Mouse (Mus musculus) cerebellum, postnatal 14 days (tissue): ENCODE measurements at regions not wholly inside any gene's neighbourhood (a gene's known extent, or its start where the extent isn't known, plus 50 kb on each side); places are given as distances from the start of the nearest gene placed in this dataset.

Source experiments
- DNase-seq, 2 experiments: peaks; one replicate each; pipeline ENCODE4 v3.0.0; 2021; ENCODE audit warnings: mixed read lengths in 2 of 2

- DNase-seq = no peak
Measured at GRCm38 (mm10) chr11:17630172-17630553, 323.5 kb downstream of the Etaa1 start.

- no peak for DNase-seq
Measured at GRCm38 (mm10) chr11:17637158-17637557, 316.5 kb downstream of the Etaa1 start.

DNA sequence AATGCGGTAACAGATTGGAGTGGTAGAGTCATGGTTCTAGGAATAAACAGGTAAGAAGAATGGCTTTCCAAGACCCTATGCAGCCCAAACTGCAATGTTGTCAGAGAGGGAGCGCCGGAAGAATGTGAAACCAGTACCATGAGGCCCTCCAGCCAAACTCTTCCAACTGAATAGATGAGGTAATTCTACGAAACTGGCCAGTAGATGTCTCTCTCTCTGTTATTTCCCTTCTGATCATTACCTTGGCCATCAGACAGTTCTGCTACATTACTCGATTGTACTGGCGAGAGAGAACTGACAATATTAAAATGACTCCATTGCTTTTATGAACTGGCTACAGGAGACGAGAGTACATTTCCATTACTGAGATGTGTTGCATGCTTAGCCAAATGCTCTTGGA lies 313.8 kb downstream of the Etaa1 start:
- DNase-seq = peak in 1 of 2 experiments; percentile 24

GRCm38 (mm10) chr11:17647441-17647840 lies 306.2 kb downstream of the Etaa1 start:
- no peak for DNase-seq

- no peak for DNase-seq
Measured at GRCm38 (mm10) chr11:17651389-17652156, 302.1 kb downstream of the Etaa1 start.

- no peak for DNase-seq
Measured at GRCm38 (mm10) chr11:17655840-17656239, 297.8 kb downstream of the Etaa1 start.

GRCm38 (mm10) chr11:17657720-17658119 lies 296.0 kb downstream of the Etaa1 start:
- no peak for DNase-seq

DNA sequence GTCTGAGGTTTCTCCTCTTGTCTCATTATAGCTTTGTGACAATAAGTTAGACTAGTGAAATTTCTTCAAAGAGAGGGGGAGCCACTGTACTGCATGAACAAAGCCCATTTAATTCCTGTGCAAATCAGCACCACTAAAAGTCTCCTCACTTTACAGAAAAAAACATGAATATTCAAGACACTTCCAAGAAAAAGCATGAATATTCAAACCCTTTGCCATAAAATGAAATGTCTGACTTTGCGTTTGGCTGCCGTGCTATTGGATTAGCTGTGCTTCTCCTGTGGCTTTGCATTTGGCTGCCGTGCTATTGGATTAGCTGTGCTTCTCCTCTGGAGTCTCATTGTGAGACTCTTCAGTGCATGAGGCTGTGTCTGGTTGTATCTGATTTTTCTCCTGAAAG lies 295.4 kb downstream of the Etaa1 start:
- DNase-seq = no peak

DNA sequence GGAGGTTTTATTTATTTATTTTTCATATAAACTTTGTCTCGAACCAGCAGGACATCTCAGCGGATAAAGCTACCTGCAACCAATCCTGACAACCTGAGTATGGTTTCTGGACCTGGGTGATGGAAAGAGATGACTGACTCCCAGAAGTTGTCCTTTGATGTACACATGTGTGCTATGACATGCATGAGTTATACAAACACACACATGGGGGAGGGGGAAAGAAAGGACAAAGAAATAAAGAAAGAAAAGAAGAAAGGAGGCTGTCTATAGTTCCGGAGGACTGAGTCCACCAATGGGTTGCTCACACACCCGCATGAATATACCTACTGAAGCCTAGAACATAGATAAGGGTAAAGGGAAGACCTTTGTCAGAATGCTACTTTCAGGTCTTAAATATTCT lies 295.0 kb downstream of the Etaa1 start:
- no peak for DNase-seq

- DNase-seq = peak; percentile 84 to 89
Measured at GRCm38 (mm10) chr11:17663893-17664292, 289.8 kb downstream of the Etaa1 start.

- DNase-seq = no peak
Measured at GRCm38 (mm10) chr11:17665624-17666552, 287.8 kb downstream of the Etaa1 start.

DNA sequence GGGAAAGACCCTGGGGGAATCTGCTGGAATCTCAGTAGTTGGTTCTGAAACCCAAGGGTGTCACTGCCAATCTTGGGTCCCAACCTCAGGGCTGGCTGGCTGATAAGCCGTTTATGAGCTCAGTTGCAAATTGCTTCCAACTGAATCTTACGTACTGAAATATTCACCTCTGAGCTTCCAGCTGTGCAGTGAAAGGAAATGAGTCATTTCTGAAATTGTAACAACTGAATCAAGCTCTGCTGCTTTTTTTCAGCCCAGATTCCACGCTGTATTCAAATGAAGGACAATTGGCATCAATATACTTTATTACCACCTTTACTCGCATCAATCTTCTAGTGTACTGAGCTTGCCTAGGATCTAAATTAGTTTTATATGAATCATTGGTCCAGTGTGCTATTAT lies 272.7 kb downstream of the Etaa1 start:
- no peak for DNase-seq

DNA sequence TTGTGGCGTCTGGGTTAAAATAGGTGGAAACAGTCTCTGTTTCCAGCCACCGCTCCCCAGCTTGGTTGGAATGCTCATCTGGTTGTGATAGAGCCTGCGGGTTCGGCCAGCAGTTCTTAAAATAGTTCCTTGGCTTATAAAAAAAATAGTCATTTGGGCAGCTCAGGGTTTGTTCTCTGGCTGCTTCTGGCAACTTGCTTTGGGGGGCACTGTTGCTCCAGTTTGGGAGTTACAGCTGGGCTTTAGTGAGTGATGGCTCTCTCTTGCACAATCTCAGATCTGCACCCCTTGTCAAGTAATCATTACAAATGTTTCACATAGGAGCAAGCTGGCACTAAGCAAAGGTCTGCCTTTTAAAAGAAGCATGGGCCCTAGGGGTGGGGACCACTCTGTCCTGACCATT lies 268.0 kb downstream of the Etaa1 start:
- DNase-seq = peak; percentile 80 to 82

- DNase-seq = peak in 1 of 2 experiments; percentile 27
Measured at GRCm38 (mm10) chr11:17686806-17687205, 266.9 kb downstream of the Etaa1 start.

DNA sequence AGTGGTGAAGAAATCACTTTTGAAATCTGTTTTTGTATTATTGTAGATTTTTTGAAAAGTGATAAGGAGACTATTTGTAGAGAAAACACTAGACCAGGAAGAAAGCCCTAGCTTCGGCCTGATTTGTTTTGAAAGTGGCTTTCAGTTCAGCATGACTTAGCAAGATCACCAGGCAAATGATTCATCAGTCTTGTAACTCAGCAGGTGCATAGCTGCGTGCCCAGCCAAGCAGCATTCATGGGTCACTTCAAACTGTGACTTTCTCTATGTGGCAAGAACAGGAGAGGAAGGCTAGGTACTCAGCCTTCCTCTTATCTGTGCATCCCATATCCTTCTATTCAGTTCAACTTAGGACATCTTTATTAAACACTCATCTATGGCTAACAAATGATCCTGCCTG lies 259.5 kb downstream of the Etaa1 start:
- peak; percentile 13 to 53 for DNase-seq

DNA sequence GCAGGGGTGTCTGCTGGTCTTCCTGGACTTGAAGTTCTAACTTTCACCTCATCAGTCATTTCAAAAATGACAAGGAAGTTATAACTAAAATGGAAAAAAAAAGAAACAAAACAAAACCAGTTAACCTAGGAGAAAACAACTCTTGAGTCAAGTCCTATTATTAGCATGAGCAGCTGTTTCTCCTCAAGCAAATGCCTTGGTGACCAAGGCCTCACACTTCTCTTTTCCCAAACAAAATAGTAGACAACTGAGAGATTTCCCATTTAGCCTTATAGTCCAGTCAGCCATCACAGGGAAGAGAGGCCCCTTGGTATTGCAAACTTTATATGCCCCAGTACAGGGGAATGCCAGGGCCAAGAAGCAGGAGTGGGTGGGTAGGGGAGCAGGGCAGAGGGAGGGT lies 244.9 kb downstream of the Etaa1 start:
- DNase-seq = no peak

GRCm38 (mm10) chr11:17722051-17722450 lies 231.6 kb downstream of the Etaa1 start:
- DNase-seq = no peak

DNA sequence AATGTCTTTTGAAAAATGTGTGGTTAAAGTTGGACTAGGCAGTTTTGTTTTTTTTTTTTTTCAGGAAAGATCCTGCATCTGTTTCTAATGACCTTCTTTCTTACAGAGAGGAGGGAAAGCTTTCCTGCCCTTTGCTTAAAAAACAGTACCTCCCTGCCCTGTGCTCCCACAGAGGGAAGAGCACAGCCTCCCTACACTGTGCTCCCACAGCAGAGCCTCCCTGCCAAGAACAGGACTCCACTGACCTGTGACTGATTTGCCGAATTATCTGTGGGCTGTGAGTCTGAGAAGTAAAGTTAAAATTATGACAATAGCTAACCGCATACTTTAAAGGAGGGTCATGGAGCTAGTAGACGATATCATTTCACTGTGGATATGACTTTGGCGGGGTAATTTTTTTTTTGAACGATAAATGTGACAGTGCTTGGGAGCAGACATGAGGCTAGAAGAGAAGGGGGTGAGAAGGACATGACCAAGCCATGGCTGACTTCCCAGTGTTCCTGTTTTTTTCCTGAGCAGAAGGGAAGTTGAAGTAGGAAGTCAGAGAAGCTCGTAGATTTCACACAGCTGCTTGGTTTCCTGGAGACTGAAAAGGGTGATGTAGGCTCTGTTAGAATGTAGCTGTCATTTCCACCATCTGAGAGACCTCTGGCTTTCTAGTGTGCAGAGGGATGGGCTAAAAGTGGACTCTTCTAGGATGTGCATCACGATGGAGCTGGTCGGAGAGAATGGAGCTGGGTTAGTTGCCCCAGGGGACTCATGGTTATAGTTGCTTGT lies 226.2 kb downstream of the Etaa1 start:
- DNase-seq = no peak

DNA sequence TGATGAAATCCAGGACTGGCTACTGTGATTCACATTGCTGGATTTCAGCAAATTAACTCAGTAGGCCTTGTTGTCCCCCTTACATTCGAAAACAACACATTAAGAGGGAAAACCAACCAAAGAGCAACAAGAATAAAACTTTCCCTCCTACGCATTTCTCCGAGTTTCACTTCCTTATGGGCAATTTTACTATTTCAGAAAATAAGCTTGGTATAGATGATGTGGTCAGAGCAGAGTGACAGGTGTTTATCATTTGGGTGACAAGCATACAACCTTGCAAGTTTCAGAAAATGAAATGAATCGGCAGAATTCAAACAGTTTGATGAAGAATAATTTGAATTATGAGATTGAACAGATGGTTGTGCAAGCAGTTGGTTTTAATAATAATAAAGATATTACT lies 220.6 kb downstream of the Etaa1 start:
- no peak for DNase-seq

DNA sequence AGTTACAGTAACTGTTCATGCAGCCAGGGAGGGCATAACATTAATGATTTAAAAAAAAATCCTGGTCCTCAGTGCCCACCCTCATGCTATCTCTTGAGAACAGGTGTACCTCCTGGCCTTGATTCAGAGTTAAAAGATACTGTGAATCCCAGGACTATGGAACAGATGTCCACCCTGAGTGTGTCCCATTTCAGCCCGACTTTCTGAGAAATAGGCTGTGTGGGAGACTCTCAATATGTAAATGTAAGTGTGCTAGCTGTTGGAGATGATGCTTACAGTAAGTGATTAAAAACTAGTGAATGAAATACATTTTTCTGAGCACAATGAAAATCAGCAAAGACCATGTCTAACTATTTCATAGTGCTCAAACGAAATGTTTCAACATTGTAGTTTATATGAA lies 219.2 kb downstream of the Etaa1 start:
- no peak for DNase-seq

- DNase-seq = peak; percentile 81 to 89
Measured at GRCm38 (mm10) chr11:17738879-17739278, 214.8 kb downstream of the Etaa1 start.

DNA sequence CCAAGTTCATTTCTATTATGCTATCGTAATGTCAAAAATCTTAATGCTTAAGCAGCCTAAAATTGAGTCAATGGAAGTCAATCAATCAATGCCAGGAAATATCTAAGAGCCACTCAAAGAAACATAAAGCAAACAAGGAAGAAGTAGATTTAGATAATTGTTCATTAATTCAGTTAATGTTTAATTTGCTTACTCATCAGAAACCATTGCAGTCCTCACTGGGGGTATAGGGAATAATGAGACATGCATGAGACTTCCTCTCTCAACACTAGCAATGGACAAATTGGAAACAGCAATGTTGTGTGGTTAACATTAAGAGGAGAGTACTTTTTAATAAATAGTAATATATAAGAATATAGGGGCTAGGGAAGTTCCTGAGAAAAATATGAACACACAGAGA lies 209.9 kb downstream of the Etaa1 start:
- DNase-seq = no peak

DNA sequence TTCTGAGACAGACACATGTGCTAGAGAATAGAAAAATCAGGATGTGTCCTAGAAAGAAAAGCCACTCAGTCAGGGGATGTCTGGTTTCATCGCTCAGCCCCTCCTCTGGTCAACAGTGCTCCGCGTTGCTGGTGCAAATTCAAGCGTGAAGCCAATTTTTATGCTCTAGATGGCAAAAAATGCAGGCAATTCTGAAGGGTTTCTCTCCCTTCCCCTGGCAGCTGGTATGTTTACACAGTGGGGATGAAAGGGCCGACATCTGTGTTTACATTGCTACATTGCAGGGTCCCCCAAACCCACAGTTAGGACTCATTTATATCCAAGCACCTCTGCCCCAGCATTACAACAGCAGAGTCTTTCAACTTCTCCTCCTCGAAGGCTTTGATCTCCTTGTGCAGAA lies 203.3 kb downstream of the Etaa1 start:
- peak; percentile 14 to 42 for DNase-seq
